Mouse (Mus musculus): ENCODE measurements at regions not wholly inside any gene's neighbourhood (a gene's known extent, or its start where the extent isn't known, plus 50 kb on each side); places are given as distances from the start of the nearest gene placed in this dataset.
A peak's percentile ranks its signal among the peaks of the same experiment; 100 is the strongest.

DNA sequence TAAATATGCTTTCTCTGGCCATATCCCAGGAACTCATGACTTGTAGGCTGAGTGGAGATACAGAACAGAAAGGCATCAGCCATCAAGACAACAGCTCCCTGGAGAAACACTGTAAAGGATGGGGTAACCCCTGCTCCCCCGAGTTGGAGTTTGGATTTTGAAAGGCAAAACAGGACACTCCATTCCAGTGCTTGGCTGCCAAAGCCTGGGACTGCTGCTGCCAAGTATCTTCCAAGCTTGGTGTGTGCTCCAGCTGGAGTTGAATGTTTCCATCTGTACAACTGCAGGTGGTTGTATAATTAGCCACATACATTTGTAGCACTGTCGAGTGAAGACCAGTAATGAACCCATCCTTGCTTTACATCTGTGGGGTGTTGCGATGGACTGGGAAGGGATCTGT lies 62.1 kb downstream of the 4933412E24Rik start:
- peak; percentile 34; the same call in 1 of the 2 replicates for ATAC-seq (ENCODE audit: insufficient number of reproducible peaks, low FRiP score, low TSS enrichment, low read depth)

GRCm38 (mm10) chr15:59953857-59954256 lies 62.6 kb downstream of the 4933412E24Rik start:
- Histone ChIP-seq H3K9ac (no peak overlapping the region), H3K4me2 (replicated peaks) (no peak overlapping the region), H3K27me3 (no peaks in the 10 kb centered on the region), H3K36me3 (no peaks in the 10 kb centered on the region), H3K4me1 (no peaks in the 10 kb centered on the region), H3K9me3 (replicated peaks) (no peaks in the 10 kb centered on the region), H3K4me3 (replicated peaks) (no peak overlapping the region), H3K27ac (replicated peaks) (no peak overlapping the region)
- WGBS: 75% methylated on average over 4 of the region's 4 CpGs
- no peak for ATAC-seq (ENCODE audit: insufficient number of reproducible peaks, low FRiP score, low TSS enrichment, low read depth)

More for the DNA sequence above, 62.1 kb downstream of the 4933412E24Rik start:
- 35% methylated on average over 3 of the region's 3 CpGs for WGBS
- Histone ChIP-seq H3K27me3 (no peaks in the 10 kb centered on the region), H3K36me3 (no peaks in the 10 kb centered on the region), H3K4me3 (replicated peaks) (no peak overlapping the region), H3K4me2 (replicated peaks) (no peak overlapping the region), H3K9ac (no peak overlapping the region), H3K27ac (replicated peaks) (no peak overlapping the region), H3K4me1 (no peaks in the 10 kb centered on the region), H3K9me3 (replicated peaks) (no peaks in the 10 kb centered on the region)

- Histone ChIP-seq H3K27me3 (no peaks in the 10 kb centered on the region), H3K4me3 (replicated peaks) (no peak overlapping the region), H3K4me1 (no peaks in the 10 kb centered on the region), H3K9ac (no peak overlapping the region), H3K4me2 (replicated peaks) (no peak overlapping the region; the same call in 1 of the 2 replicates), H3K36me3 (no peaks in the 10 kb centered on the region), H3K27ac (replicated peaks) (no peak overlapping the region), H3K9me3 (replicated peaks) (no peaks in the 10 kb centered on the region)
- 66% methylated on average over 3 of the region's 3 CpGs for WGBS
- no peak for ATAC-seq (ENCODE audit: insufficient number of reproducible peaks, low FRiP score, low TSS enrichment, low read depth)
Measured at GRCm38 (mm10) chr15:59950617-59951216, 65.7 kb downstream of the 4933412E24Rik start.

DNA sequence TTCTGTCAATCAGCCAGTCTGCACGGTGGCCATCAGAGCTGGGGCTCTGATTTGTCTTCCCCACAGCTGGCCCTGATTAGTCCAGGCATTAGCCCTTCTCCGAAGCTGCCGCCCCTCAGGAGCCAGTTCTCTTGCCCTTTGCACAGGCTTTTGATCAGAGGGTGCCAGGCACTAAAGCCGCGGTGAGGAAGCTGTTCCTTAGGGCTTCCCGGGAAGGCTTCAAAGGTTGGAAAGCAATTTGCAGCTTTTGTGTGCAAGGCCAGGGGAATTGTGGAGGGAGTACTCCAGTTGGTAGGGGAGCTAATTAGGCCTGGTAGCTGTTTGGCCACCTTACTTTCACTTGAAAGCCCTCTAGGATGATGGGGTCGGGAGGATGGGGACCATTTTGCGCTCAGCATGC lies 71.2 kb downstream of the 4933412E24Rik start:
- no peak overlapping the region for H3K4me2 ChIP-seq (replicated peaks)
- H3K9ac ChIP-seq: no peak overlapping the region
- no peaks in the 10 kb centered on the region for H3K4me1 ChIP-seq
- H3K27ac ChIP-seq (replicated peaks): no peak overlapping the region
- H3K36me3 ChIP-seq: no peaks in the 10 kb centered on the region
- no peak overlapping the region for H3K4me3 ChIP-seq (replicated peaks)
- no peaks in the 10 kb centered on the region for H3K27me3 ChIP-seq
- ATAC-seq (ENCODE audit: insufficient number of reproducible peaks, low FRiP score, low TSS enrichment, low read depth): no peak
- 9% methylated on average over 8 of the region's 8 CpGs for WGBS
- H3K9me3 ChIP-seq (replicated peaks): no peaks in the 10 kb centered on the region

- ATAC-seq (ENCODE audit: insufficient number of reproducible peaks, low FRiP score, low TSS enrichment, low read depth): no peak
- Histone ChIP-seq H3K4me1 (no peaks in the 10 kb centered on the region), H3K27ac (replicated peaks) (no peak overlapping the region), H3K9me3 (replicated peaks) (no peaks in the 10 kb centered on the region), H3K9ac (no peak overlapping the region), H3K4me3 (replicated peaks) (no peak overlapping the region), H3K4me2 (replicated peaks) (no peak overlapping the region), H3K36me3 (no peaks in the 10 kb centered on the region), H3K27me3 (no peaks in the 10 kb centered on the region)
- whole genome bisulfite sequencing: 21% methylated on average over 5 of the region's 5 CpGs
Measured at GRCm38 (mm10) chr15:59936486-59936885, 79.9 kb downstream of the 4933412E24Rik start.

DNA sequence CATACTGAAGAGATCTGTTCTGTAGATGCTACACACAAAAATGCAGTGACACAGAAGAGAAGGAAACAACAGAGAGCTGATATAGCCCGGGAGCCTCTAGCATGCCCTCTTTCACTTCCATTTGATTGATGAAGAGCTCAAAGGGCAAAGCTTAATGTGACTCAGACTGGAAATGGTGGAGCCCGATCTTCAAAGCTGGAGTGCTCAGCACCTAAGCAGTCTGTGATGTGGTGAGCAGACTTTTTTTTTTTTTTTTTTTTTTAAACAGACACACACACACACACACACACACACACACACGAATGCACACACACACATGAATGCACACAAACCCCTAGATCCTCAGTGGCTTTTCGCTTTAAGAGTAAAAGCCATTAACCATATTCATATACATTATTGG lies 102.6 kb downstream of the 4933412E24Rik start:
- H3K4me3 ChIP-seq (replicated peaks): no peak overlapping the region
- H3K4me2 ChIP-seq (replicated peaks): no peak overlapping the region
- no peaks in the 10 kb centered on the region for H3K36me3 ChIP-seq
- H3K4me1 ChIP-seq: no peaks in the 10 kb centered on the region
- 78% methylated on average over 4 of the region's 4 CpGs for WGBS
- no peaks in the 10 kb centered on the region for H3K27me3 ChIP-seq
- no peak overlapping the region for H3K9ac ChIP-seq
- no peak for ATAC-seq (ENCODE audit: insufficient number of reproducible peaks, low FRiP score, low TSS enrichment, low read depth)
- no peaks in the 10 kb centered on the region for H3K9me3 ChIP-seq (replicated peaks)
- H3K27ac ChIP-seq (replicated peaks): no peak overlapping the region

GRCm38 (mm10) chr15:59908300-59908699 lies 108.1 kb downstream of the 4933412E24Rik start:
- no peak for ATAC-seq (ENCODE audit: insufficient number of reproducible peaks, low FRiP score, low TSS enrichment, low read depth)
- H3K36me3 ChIP-seq: no peaks in the 10 kb centered on the region
- no peaks in the 10 kb centered on the region for H3K4me1 ChIP-seq
- H3K4me3 ChIP-seq (replicated peaks): no peak overlapping the region
- no peaks in the 10 kb centered on the region for H3K9me3 ChIP-seq (replicated peaks)
- WGBS: 79% methylated on average over 2 of the region's 2 CpGs
- no peak overlapping the region for H3K27ac ChIP-seq (replicated peaks)
- H3K9ac ChIP-seq: no peak overlapping the region
- H3K4me2 ChIP-seq (replicated peaks): no peak overlapping the region
- no peaks in the 10 kb centered on the region for H3K27me3 ChIP-seq

DNA sequence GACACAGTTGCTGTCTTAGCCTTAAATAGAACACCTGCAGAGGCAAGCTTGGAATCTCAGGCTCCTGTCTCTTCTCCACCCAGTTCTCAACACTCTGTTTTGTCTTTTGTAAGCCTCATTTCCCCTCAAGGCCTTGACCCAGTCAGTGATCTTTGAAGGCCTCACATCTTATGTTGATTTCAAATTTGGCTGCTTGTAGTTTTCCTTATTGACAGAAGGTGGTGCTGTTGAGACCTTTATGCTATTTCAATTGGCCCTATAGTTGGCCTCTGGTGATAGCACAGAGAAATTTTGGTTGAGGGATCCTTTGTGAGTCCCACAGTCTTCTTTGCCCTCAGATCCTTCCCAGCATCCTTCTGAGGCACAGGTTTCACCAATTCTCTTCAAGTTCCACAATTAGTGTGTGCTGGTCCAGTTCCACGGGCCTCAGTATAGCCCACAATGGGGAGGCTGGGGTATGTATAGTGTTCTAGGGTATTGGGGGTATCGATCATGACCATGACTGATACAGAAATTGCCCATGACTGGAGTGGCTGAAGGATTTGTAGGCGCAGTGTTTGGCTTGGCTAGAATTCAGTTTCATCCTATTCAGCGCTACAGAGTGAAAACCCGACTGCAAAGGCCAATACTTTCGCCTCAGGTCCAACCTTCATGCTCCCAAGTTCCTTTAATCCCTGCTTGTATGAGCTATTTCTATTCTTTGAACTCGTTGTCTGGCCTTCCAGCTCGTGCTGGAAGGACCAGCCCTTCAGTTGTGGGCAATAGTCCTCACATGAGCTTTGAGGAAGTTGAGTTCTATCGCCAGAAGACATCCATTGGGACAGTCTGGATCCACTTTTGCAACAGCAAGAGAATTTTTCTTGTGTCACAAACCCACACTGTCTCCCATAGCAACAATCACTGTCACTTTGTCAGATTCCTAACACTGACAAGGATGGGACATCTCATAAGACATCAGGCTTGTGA lies 110.3 kb downstream of the 4933412E24Rik start:
- Histone ChIP-seq H3K4me3 (replicated peaks) (no peak overlapping the region), H3K27me3 (no peaks in the 10 kb centered on the region), H3K9me3 (replicated peaks) (no peaks in the 10 kb centered on the region), H3K4me1 (no peaks in the 10 kb centered on the region), H3K4me2 (replicated peaks) (no peak overlapping the region), H3K27ac (replicated peaks) (no peak overlapping the region), H3K36me3 (no peaks in the 10 kb centered on the region), H3K9ac (no peak overlapping the region)
- ATAC-seq (ENCODE audit: insufficient number of reproducible peaks, low FRiP score, low TSS enrichment, low read depth): no peak
- WGBS: 77% methylated on average over 9 of the region's 9 CpGs

DNA sequence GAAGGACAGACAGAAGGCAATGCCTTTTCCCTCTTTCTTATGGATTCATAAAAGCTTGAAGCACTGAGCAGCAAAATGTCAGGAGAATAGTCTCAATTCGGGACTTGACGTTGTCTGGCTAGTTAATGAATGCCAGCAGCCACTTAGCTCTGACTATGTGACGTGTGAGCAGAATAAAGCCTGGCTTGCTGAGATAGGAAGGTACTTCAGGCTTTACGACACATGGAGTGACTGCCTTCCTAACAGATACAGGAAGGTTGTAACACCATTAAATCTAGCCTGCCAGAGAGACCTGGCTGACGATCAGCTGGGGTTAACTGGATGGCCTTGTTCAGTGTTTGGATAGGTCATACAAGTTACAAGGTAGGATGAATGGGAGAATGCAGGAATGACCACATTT lies 111.7 kb downstream of the 4933412E24Rik start:
- no peak overlapping the region for H3K4me2 ChIP-seq (replicated peaks)
- H3K27ac ChIP-seq (replicated peaks): no peak overlapping the region
- WGBS: 55% methylated on average over 5 of the region's 5 CpGs
- no peak overlapping the region for H3K4me3 ChIP-seq (replicated peaks)
- H3K9me3 ChIP-seq (replicated peaks): no peaks in the 10 kb centered on the region
- no peak for ATAC-seq (ENCODE audit: insufficient number of reproducible peaks, low FRiP score, low TSS enrichment, low read depth)
- no peak overlapping the region for H3K9ac ChIP-seq
- H3K4me1 ChIP-seq: no peaks in the 10 kb centered on the region
- H3K36me3 ChIP-seq: no peaks in the 10 kb centered on the region
- H3K27me3 ChIP-seq: no peaks in the 10 kb centered on the region

DNA sequence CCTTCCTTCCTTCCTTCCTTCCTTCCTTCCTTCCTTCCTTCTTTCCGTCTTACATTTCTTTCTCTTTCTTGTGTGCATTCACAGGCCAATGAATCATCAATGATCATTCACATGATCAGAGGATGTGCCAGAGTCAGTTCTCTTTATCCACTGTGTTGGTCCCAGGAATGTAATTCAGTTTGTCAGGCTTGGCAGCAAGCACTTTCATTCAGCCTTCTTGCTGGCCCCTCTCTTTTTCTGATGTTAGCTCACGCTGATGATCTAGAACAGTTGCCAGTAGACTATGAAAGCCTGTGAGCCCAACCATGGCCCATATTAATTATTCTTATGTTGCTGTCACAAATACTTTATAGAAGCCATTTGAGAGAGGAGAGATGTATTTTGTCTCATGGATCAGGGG lies 127.4 kb downstream of the 4933412E24Rik start:
- no peaks in the 10 kb centered on the region for H3K36me3 ChIP-seq
- no peak overlapping the region for H3K4me3 ChIP-seq (replicated peaks)
- no peaks in the 10 kb centered on the region for H3K27me3 ChIP-seq
- H3K9me3 ChIP-seq (replicated peaks): no peaks in the 10 kb centered on the region
- H3K27ac ChIP-seq (replicated peaks): no peak overlapping the region
- no peaks in the 10 kb centered on the region for H3K4me1 ChIP-seq
- ATAC-seq (ENCODE audit: insufficient number of reproducible peaks, low FRiP score, low TSS enrichment, low read depth): no peak
- H3K9ac ChIP-seq: no peak overlapping the region
- H3K4me2 ChIP-seq (replicated peaks): no peak overlapping the region
- WGBS: 84% methylated on average over 2 of the region's 2 CpGs

DNA sequence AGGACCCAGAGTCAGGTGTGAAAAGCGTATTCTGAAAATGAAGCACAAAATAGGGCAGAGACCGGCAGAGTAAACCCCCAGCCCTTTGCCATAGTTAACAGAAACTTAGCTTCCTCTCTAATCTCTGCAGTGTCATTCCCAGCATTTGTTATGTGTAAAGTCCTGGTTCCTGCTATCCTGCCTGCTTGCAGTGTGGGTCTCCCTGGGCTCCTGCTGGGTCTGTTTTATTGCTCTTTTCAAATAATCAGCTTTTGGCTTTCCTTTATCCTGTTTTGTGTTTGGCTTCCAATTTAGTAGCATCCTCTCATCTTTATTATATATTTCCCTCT lies 128.3 kb downstream of the 4933412E24Rik start:
- H3K36me3 ChIP-seq: no peaks in the 10 kb centered on the region
- no peak overlapping the region for H3K27ac ChIP-seq (replicated peaks)
- H3K9ac ChIP-seq: no peak overlapping the region
- no peaks in the 10 kb centered on the region for H3K9me3 ChIP-seq (replicated peaks)
- H3K4me3 ChIP-seq (replicated peaks): no peak overlapping the region
- no peak overlapping the region for H3K4me2 ChIP-seq (replicated peaks)
- 50% methylated on average over 2 of the region's 2 CpGs for WGBS
- no peaks in the 10 kb centered on the region for H3K27me3 ChIP-seq
- ATAC-seq (ENCODE audit: insufficient number of reproducible peaks, low FRiP score, low TSS enrichment, low read depth): no peak
- H3K4me1 ChIP-seq: no peaks in the 10 kb centered on the region
